Mouse (Mus musculus) heart, embryonic 11.5 days (tissue): ENCODE data around the gene Akt1. TPM values are rescaled to one million over a fixed set of nuclear protein-coding genes. Genes with fewer than 3 reads are reported as not detected.
A peak's percentile ranks its signal among the peaks of the same experiment; 100 is the strongest.

Experiments used
- ATAC-seq: fragments of 200-750 bp; cut with Nextera tagmentation; replicated peaks from 2 replicates; pipeline ENCODE4 v1.8.0; 2017; ENCODE audit warnings: moderate library complexity; ENCODE audit not compliant: insufficient number of reproducible peaks, low FRiP score, low TSS enrichment
- H3K27ac ChIP-seq: fragments of 300-500 bp; sonication (generic); 2 replicates; pipeline ENCODE4 v1.5.1; 2014; ENCODE audit warnings: mild to moderate bottlenecking, low read depth, low read length
- H3K27me3 ChIP-seq: fragments of 300-500 bp; sonication (generic); 2 replicates; pipeline ENCODE4 v1.6.1; 2014; ENCODE audit warnings: mild to moderate bottlenecking, low read length, mixed read lengths; ENCODE audit not compliant: control insufficient read depth, insufficient read depth
- H3K36me3 ChIP-seq: fragments of 300-500 bp; sonication (generic); 2 replicates; pipeline ENCODE4 v1.6.1; 2014; ENCODE audit warnings: mild to moderate bottlenecking, low read length, moderate library complexity, mixed read lengths; ENCODE audit not compliant: control insufficient read depth, insufficient read depth
- H3K4me1 ChIP-seq: fragments of 300-500 bp; sonication (generic); 2 replicates; pipeline ENCODE4 v1.6.1; 2014; ENCODE audit warnings: low read length; ENCODE audit not compliant: control insufficient read depth, insufficient read depth
- H3K4me2 ChIP-seq: fragments of 300-500 bp; sonication (generic); 2 replicates; pipeline ENCODE4 v1.6.1; 2014; ENCODE audit warnings: mild to moderate bottlenecking, moderate library complexity
- H3K4me3 ChIP-seq: fragments of 300-500 bp; sonication (generic); 2 replicates; pipeline ENCODE4 v1.5.1; 2014; ENCODE audit warnings: low read depth, low read length
- H3K9ac ChIP-seq: fragments of 300-500 bp; sonication (generic); 2 replicates; pipeline ENCODE4 v1.6.1; 2014; ENCODE audit warnings: mild to moderate bottlenecking, low read depth, low read length, moderate library complexity
- H3K9me3 ChIP-seq: fragments of 300-500 bp; sonication (generic); replicated peaks from 2 replicates; pipeline ENCODE4 v1.6.1; 2016; ENCODE audit warnings: low read length; ENCODE audit not compliant: control insufficient read depth
- WGBS: fragments of 180-500 bp; shearing (Covaris S2); extraction: QIAGEN DNeasy Blood & Tissue Kit; methylation state at CpG from one replicate; pipeline ENCODE4 v1.1.7; 2014; ENCODE audit not compliant: insufficient replicate concordance; 5-methylcytosine and 5-hydroxymethylcytosine counted together
- microRNA-seq: library from miRNA; unstranded; fragments of <30 nt; microRNA quantifications from one replicate; pipeline ENCODE4, GENCODE M21; 2016; ENCODE audit warnings: borderline number of aligned reads
- polyA plus RNA-seq: library from polyadenylated mRNA; unstranded; fragments of >200 nt; fragmentation: Nextera tagmentation; extraction: Ambion mirVana; gene quantifications from 2 replicates; pipeline ENCODE4 v1.2.1, GENCODE M21; 2014

Gene Akt1
- polyA plus RNA-seq, 1 experiment from 2014 or later, result 94.2 TPM

GRCm38 (mm10) chr12:112609031-112609430 is 65.7 kb downstream of the Akt1 start:
- Histone ChIP-seq H3K9ac (no peak overlapping the region), H3K9me3 (no peaks in the 10 kb centered on the region), H3K4me2 (no peak overlapping the region), H3K4me1 (peaks cover 5% of the 10 kb centered on the region; the same call in 1 of the 2 replicates), H3K36me3 (peaks cover 11% of the 10 kb centered on the region), H3K4me3 (no peak overlapping the region), H3K27ac (no peak overlapping the region), H3K27me3 (no peaks in the 10 kb centered on the region)
- ATAC-seq, result no peak
- 82% methylated on average over 10 of the region's 10 CpGs for WGBS

GRCm38 (mm10) chr12:112606998-112607397 is 67.7 kb downstream of the Akt1 start:
- peaks cover 5% of the 10 kb centered on the region; the same call in 1 of the 2 replicates for H3K4me1 ChIP-seq
- no peak for ATAC-seq
- no peak overlapping the region for H3K27ac ChIP-seq
- H3K4me2 ChIP-seq, result no peak overlapping the region
- H3K4me3 ChIP-seq, result no peak overlapping the region
- H3K27me3 ChIP-seq, result no peaks in the 10 kb centered on the region
- no peak overlapping the region for H3K9ac ChIP-seq
- no peaks in the 10 kb centered on the region for H3K9me3 ChIP-seq
- 69% methylated on average over 6 of the region's 6 CpGs for WGBS
- peaks cover 13% of the 10 kb centered on the region for H3K36me3 ChIP-seq

- Histone ChIP-seq H3K27ac (no peak overlapping the region), H3K36me3 (peaks cover 10% of the 10 kb centered on the region), H3K4me3 (no peak overlapping the region), H3K9ac (no peak overlapping the region), H3K9me3 (no peaks in the 10 kb centered on the region), H3K4me1 (peaks cover 5% of the 10 kb centered on the region; the same call in 1 of the 2 replicates), H3K27me3 (no peaks in the 10 kb centered on the region), H3K4me2 (no peak overlapping the region)
- 43% methylated on average over 6 of the region's 6 CpGs for WGBS
- no peak for ATAC-seq
Measured at GRCm38 (mm10) chr12:112605766-112606165, 68.9 kb downstream of the Akt1 start.

GRCm38 (mm10) chr12:112604709-112605649 is 69.7 kb downstream of the Akt1 start:
- WGBS, result 68% methylated on average over 20 of the region's 20 CpGs
- Histone ChIP-seq H3K4me2 (no peak overlapping the region), H3K27ac (no peak overlapping the region), H3K4me1 (peaks cover 10% of the 10 kb centered on the region; the same call in 1 of the 2 replicates), H3K9me3 (no peaks in the 10 kb centered on the region), H3K4me3 (no peak overlapping the region), H3K27me3 (no peaks in the 10 kb centered on the region), H3K9ac (no peak overlapping the region), H3K36me3 (peaks cover 9% of the 10 kb centered on the region)
- ATAC-seq, result no peak

GRCm38 (mm10) chr12:112604022-112604421 is 70.7 kb downstream of the Akt1 start:
- no peak overlapping the region for H3K27ac ChIP-seq
- H3K9ac ChIP-seq, result no peak overlapping the region
- 78% methylated on average over 5 of the region's 5 CpGs for WGBS
- no peaks in the 10 kb centered on the region for H3K9me3 ChIP-seq
- H3K4me2 ChIP-seq, result no peak overlapping the region
- no peak for ATAC-seq
- H3K27me3 ChIP-seq, result no peaks in the 10 kb centered on the region
- no peak overlapping the region for H3K4me3 ChIP-seq
- peaks cover 19% of the 10 kb centered on the region for H3K4me1 ChIP-seq
- H3K36me3 ChIP-seq, result peaks cover 5% of the 10 kb centered on the region; the same call in 1 of the 2 replicates

Small RNA genes within 50 kb of the gene (microRNA-seq; reads per million reads assigned to microRNA genes)
- gene Mir6939, result 0.81 reads per million, percentile 9 among the genes with 10 or more reads in this experiment

Other genes starting within 250 kb of the Akt1 start
- gene A530016L24Rik, start 185.4 kb downstream of the Akt1 start, polyA plus RNA-seq, result 8.7 and 8.9 TPM in 2 replicates
- gene Tmem179, start 158.1 kb downstream of the Akt1 start, polyA plus RNA-seq, result 0.69 and 0.73 TPM in 2 replicates
- 3.2 and 3.8 TPM in 2 replicates for gene Inf2, start 86.1 kb downstream of the Akt1 start, polyA plus RNA-seq
- 73.3 and 75.2 TPM in 2 replicates for gene Adssl1, start 54.8 kb downstream of the Akt1 start, polyA plus RNA-seq
- gene Siva1, start 30.2 kb downstream of the Akt1 start, polyA plus RNA-seq, result 141 and 156 TPM in 2 replicates
- 2.8 and 4.2 TPM in 2 replicates for gene Zbtb42, start 3.9 kb upstream of the Akt1 start, polyA plus RNA-seq
- gene Cep170b, start 45.6 kb upstream of the Akt1 start, polyA plus RNA-seq, result 2.6 and 3.1 TPM in 2 replicates
- 1.5 and 1.7 TPM in 2 replicates for gene Pld4, start 85.8 kb upstream of the Akt1 start, polyA plus RNA-seq
- 0.63 and 0.79 TPM in 2 replicates for gene Ahnak2, start 127.8 kb upstream of the Akt1 start, polyA plus RNA-seq
- 11.5 and 13.0 TPM in 2 replicates for gene Clba1, start 134.1 kb upstream of the Akt1 start, polyA plus RNA-seq
- 61.5 and 62.8 TPM in 2 replicates for gene Cdca4, start 154.5 kb upstream of the Akt1 start, polyA plus RNA-seq
- gene Gpr132, start 193.3 kb upstream of the Akt1 start, polyA plus RNA-seq, result 0.19 TPM in 1 of 2 replicates, not detected in the other